In the genomic region with DNA sequence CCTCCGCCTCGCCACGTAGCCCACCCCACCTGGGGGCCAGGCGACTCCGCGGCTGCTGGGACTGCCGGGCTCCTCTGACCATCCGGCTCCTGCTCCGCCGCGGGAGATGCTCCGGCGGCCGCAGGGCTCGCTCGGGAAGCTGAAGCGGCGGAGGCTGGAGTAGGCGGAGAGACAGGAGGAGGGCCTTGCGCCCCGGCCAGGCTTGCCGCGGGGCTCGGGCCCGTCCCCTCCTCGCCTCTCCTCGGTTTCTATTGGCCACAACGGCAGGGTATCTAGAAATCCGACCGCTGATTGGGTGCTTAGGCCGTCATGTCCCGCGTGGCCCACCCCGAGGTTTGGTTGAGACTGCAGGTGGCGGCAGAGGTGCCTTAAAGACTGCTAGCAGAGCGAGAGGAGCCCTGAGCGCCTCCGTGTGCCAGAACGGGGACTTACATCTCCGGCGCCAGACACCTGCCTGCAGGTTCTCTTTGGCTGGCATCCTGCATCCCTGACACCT, we compare ENCODE assay signal across 8 mouse cellular contexts. TPM values are rescaled to one million over a fixed set of nuclear protein-coding genes. Genes with fewer than 3 reads are reported as not detected.
DNase-seq lines count a peak whose midpoint lies in the region; ATAC-seq and TF ChIP-seq lines count a peak whose summit lies in the region.

A gene (minus strand): TSS at position 174 of the 496 bp plus-strand sequence.

- POLR2A ChIA-PET in Patski (lab: Charles Lee) = no interaction called here

- H3K4me2 ChIP-seq in hindbrain, embryonic 13.5 days = peak within 1 kb of the TSS; percentile 76

- H3K36me3 ChIP-seq in hindbrain, embryonic 13.5 days = peaks cover 7% of the 10 kb centered on the region; the same call in 1 of the 2 replicates

- peak; percentile 91 for DNase-seq in Patski (ENCODE audit: low read depth, low spot score)
- peak; percentile 98 to 99 for DNase-seq in cerebellum, postnatal 14 days
- DNase-seq in frontal cortex, postnatal 14 days (ENCODE audit: low spot score in 2 of 2) = peak; percentile 98
- peak; percentile 90 to 92 for DNase-seq in layer of hippocampus, postnatal 25 days (ENCODE audit: extremely low spot score in 1 of 2, low spot score in 1 of 2)
- peak; percentile 99 for DNase-seq in lung, postnatal 25 days (ENCODE audit: low spot score)
- peak; percentile 99 for DNase-seq in retina, embryonic 14.5 days (ENCODE audit: low spot score)
- DNase-seq in thymus, postnatal 4 days = peak; percentile 96

- peak within 1 kb of the TSS; percentile 99 for H3K27ac ChIP-seq in hindbrain, embryonic 13.5 days

- no peaks in the 10 kb centered on the region for H3K9me3 ChIP-seq in hindbrain, embryonic 13.5 days

- peak within 1 kb of the TSS; percentile 98 for H3K9ac ChIP-seq in hindbrain, embryonic 13.5 days

- H3K4me3 ChIP-seq in hindbrain, embryonic 13.5 days = peak within 1 kb of the TSS; percentile 92

- ATAC-seq in Patski = peak; percentile 100
- ATAC-seq in hindbrain, embryonic 13.5 days (ENCODE audit: low FRiP score) = peak; percentile 100

- H3K4me1 ChIP-seq in hindbrain, embryonic 13.5 days (replicated peaks) = peaks cover 20% of the 10 kb centered on the region

- H3K27me3 ChIP-seq in Patski = no peaks in the 10 kb centered on the region
- no peaks in the 10 kb centered on the region for H3K27me3 ChIP-seq in hindbrain, embryonic 13.5 days

- peak; percentile 96 for TF ChIP-seq CTCF in Patski (IDR thresholded peaks at IDR 0.05)

- in situ Hi-C loops in Patski (cut with MboI; ENCODE audit: low pct_unique_long_range_greater_than_20kb) = no loop called here

- WGBS in hindbrain, embryonic 13.5 days = under 1% methylated on average over 41 of the region's 41 CpGs

- CTCF ChIA-PET in Patski (lab: Charles Lee) = interaction anchor here (0.8 to 1.3 kb wide), 4 partner anchors 12 to 87 kb away, joined by 3 to 6 read pairs (median 3); no protein-coding TSS in a partner anchor

RNA-seq across cellular contexts. Expression of the gene that starts here (rescaled TPM):
- polyA plus RNA-seq in Patski (2021) = 11.3 TPM
- polyA plus RNA-seq in hindbrain, embryonic 13.5 days (2015; fragmentation: Nextera tagmentation; extraction: Ambion mirVana) = 19.0 and 21.4 TPM in 2 replicates
- 10 to 100 TPM; 54.6 to 65.8 TPM for total RNA-seq in layer of hippocampus, postnatal 25 days (2021)

Comparison
In these comparisons a context has a peak if more than half of its experiments do, and no peak if none do; other contexts are left out.
1. Peak in every context shown above with its lines: DNase-seq, ATAC-seq, H3K4me3 ChIP-seq and H3K27ac ChIP-seq.